Mouse (Mus musculus) CH12.LX (cell line): ENCODE data around the gene Fbxw11. TPM values are rescaled to one million over a fixed set of nuclear protein-coding genes. Genes with fewer than 3 reads are reported as not detected.

Experiments used
- DNase-seq: peaks from one replicate; pipeline ENCODE4 v3.0.0-alpha.2; 2013; ENCODE audit errors: extremely low read depth
- H3K27ac ChIP-seq: 2 replicates; pipeline ENCODE4 v1.5.1; 2012; ENCODE audit warnings: low read depth, mild to moderate bottlenecking, control low read depth, moderate library complexity; ENCODE audit not compliant: insufficient read depth
- H3K27me3 ChIP-seq: replicated peaks from 2 replicates; pipeline ENCODE3; 2012; ENCODE audit warnings: inconsistent platforms
- H3K36me3 ChIP-seq, 2 experiments: replicated peaks in 1 of 2; 2 replicates each; pipeline versions ENCODE3 to v1.6.1; 2012; ENCODE audit warnings: inconsistent platforms in 1 of 2, low read length in 1 of 2, mild to moderate bottlenecking in 1 of 2, mixed read lengths in 1 of 2, moderate library complexity in 1 of 2; ENCODE audit not compliant: control insufficient read depth in 1 of 2, insufficient read depth in 1 of 2
- H3K4me1 ChIP-seq, 2 experiments: 2 replicates each; pipeline ENCODE4 v1.6.1; 2012; ENCODE audit warnings: inconsistent platforms in 1 of 2, moderate library complexity in 1 of 2; ENCODE audit not compliant: insufficient read depth in 2 of 2, control insufficient read depth in 1 of 2
- H3K4me2 ChIP-seq: 2 replicates; pipeline ENCODE4 v1.6.1; 2012; ENCODE audit warnings: low read depth, mild to moderate bottlenecking, control low read depth; ENCODE audit not compliant: poor library complexity, insufficient read depth, severe bottlenecking
- H3K4me3 ChIP-seq, 3 experiments: fragments of 150-350 bp in 1 of 3; sonication (generic) in 1 of 3; replicated peaks in 1 of 3; 2 replicates each; pipeline versions ENCODE3 to v1.5.1; 2011 to 2012; ENCODE audit warnings: low read depth in 2 of 3, low read length in 2 of 3, mild to moderate bottlenecking in 2 of 3, moderate library complexity in 2 of 3, control low read depth in 1 of 3, improper control_type of control experiment in 1 of 3, inconsistent platforms in 1 of 3, mixed read lengths in 1 of 3; ENCODE audit not compliant: poor library complexity in 1 of 3
- H3K79me2 ChIP-seq: replicated peaks from 2 replicates; pipeline ENCODE4 v1.6.1; 2012; ENCODE audit warnings: mild to moderate bottlenecking, moderate library complexity; ENCODE audit not compliant: control insufficient read depth, poor library complexity, insufficient read depth, severe bottlenecking; ENCODE audit errors: extremely low read depth
- H3K9ac ChIP-seq: 2 replicates; pipeline ENCODE4 v1.6.1; 2012; ENCODE audit warnings: low read depth, mild to moderate bottlenecking, control low read depth, moderate library complexity; ENCODE audit not compliant: insufficient read depth
- H3K9me3 ChIP-seq: replicated peaks from 2 replicates; pipeline ENCODE3; 2012; ENCODE audit warnings: low read length, inconsistent platforms, mixed read lengths
- BHLHE40 ChIP-seq: IDR thresholded peaks from 2 replicates; pipeline ENCODE4 v1.6.1; 2011; ENCODE audit warnings: mild to moderate bottlenecking, low read depth, low read length, improper control_type of control experiment
- CHD1 ChIP-seq: IDR thresholded peaks from 2 replicates; pipeline ENCODE4 v1.6.1; 2012; ENCODE audit warnings: low read depth, low read length, improper control_type of control experiment, inconsistent platforms
- CHD2 ChIP-seq: IDR thresholded peaks from 2 replicates; pipeline ENCODE4 v1.6.1; 2011; ENCODE audit warnings: low read length, improper control_type of control experiment
- EP300 ChIP-seq: IDR thresholded peaks from 2 replicates; pipeline ENCODE4 v1.6.1; 2011; ENCODE audit warnings: low read length, improper control_type of control experiment
- ETS1 ChIP-seq: conservative IDR thresholded peaks from 2 replicates; pipeline ENCODE4 v1.6.1; 2012; ENCODE audit warnings: low read depth, mild to moderate bottlenecking, inconsistent platforms, low read length, improper control_type of control experiment, moderate library complexity
- GABPA ChIP-seq: IDR thresholded peaks from 2 replicates; pipeline ENCODE4 v1.6.1; 2012; ENCODE audit warnings: low read depth, low read length, improper control_type of control experiment, inconsistent platforms; ENCODE audit not compliant: insufficient replicate concordance
- JUN ChIP-seq: IDR thresholded peaks from 2 replicates; pipeline ENCODE4 v1.6.1; 2011; ENCODE audit warnings: low read depth, mild to moderate bottlenecking, low read length, improper control_type of control experiment, moderate library complexity; ENCODE audit not compliant: insufficient read depth
- MAZ ChIP-seq: IDR thresholded peaks from 2 replicates; pipeline ENCODE4 v1.6.1; 2012; ENCODE audit warnings: low read depth, mild to moderate bottlenecking, inconsistent platforms, low read length, improper control_type of control experiment, moderate library complexity
- MEF2A ChIP-seq: IDR thresholded peaks from 2 replicates; pipeline ENCODE4 v1.6.1; 2014; ENCODE audit warnings: low read depth, mild to moderate bottlenecking, inconsistent platforms, low read length, improper control_type of control experiment, borderline replicate concordance
- SIN3A ChIP-seq: IDR thresholded peaks from 2 replicates; pipeline ENCODE4 v1.6.1; 2012; ENCODE audit warnings: low read length, improper control_type of control experiment, inconsistent platforms
- TBP ChIP-seq: conservative IDR thresholded peaks from 2 replicates; pipeline ENCODE4 v1.6.1; 2011; ENCODE audit warnings: low read depth, low read length, improper control_type of control experiment
- USF2 ChIP-seq: conservative IDR thresholded peaks from 2 replicates; pipeline ENCODE4 v1.6.1; 2011; ENCODE audit warnings: low read depth, low read length, improper control_type of control experiment
- ZMIZ1 ChIP-seq: IDR thresholded peaks from 2 replicates; pipeline ENCODE4 v1.6.1; 2012; ENCODE audit warnings: low read depth, mild to moderate bottlenecking, inconsistent platforms, low read length, improper control_type of control experiment
- ZNF384 ChIP-seq: IDR thresholded peaks from 2 replicates; pipeline ENCODE4 v1.6.1; 2012; ENCODE audit warnings: low read depth, low read length, improper control_type of control experiment, inconsistent platforms
- dilution Hi-C: fragments of 300-500 bp; cut with MboI; formaldehyde crosslinking; loops from 2 replicates; pipeline ENCODE4 v1.14.3; 2020; ENCODE audit warnings: low sequenced_read_pairs; ENCODE audit not compliant: extremely low pct_unique_long_range_greater_than_20kb, extremely low pct_ligation_motif_present
- in situ Hi-C: fragments of 300-500 bp; cut with MboI; formaldehyde crosslinking; loops from 3 replicates; pipeline ENCODE4 v1.14.3; 2019; ENCODE audit warnings: low sequenced_read_pairs, low pct_ligation_motif_present, low pct_unique_long_range_greater_than_20kb, mixed read lengths
- polyA plus RNA-seq: library from polyadenylated mRNA; unstranded; fragments of >175 nt; gene quantifications from 2 replicates; pipeline ENCODE4 v1.2.1, GENCODE M21; 2012; ENCODE audit warnings: low read depth; ENCODE audit not compliant: insufficient read length
- total RNA-seq, 2 experiments: library from RNA; depleted of rRNA; stranded (reverse); fragments of 300-350 nt in 1 of 2; fragments of >200 nt in 1 of 2; gene quantifications; 2 replicates each; pipeline ENCODE4 v1.2.3; 2012 to 2014

Gene Fbxw11
- total and polyA plus RNA-seq, 3 experiments, result 54.5 to 85.0 (median 58.5) TPM

DNA sequence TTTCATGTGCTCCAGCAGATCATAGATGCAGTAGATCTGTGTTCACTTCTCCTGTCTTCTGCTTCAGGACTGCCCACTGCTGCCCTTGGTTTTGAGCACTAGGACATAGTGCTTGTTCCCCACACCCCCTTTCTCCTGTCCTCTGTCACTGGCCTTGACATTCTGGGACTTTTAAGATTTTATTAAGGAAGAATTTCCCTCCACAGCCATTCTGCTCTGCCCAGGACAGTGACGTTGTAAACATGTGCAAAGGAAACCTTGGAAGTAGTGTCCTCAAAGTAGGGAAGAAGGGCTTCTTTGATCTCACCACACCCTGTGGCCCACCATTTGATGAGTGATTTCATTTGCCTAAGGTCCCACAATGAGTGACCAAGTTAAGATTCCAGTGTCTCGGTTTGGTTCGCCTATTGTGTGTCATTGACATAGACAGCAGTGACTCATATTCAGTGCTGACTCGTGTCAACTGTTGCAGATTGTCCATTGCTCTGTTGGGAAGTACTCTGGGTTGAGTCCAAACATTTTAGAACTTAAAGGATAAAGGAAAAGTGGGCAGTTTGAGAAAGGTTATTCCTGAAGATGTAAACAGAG, 64.0 kb downstream of the Fbxw11 start:
- dilution Hi-C loops, result no loop called here
- Histone ChIP-seq H3K9ac (no peak overlapping the region), H3K9me3 (no peaks in the 10 kb centered on the region), H3K27me3 (no peaks in the 10 kb centered on the region), H3K36me3 (peaks cover 0 to 35% of the 10 kb centered on the region in 2 experiments), H3K4me3 (no peak overlapping the region), H3K79me2 (peaks cover 44% of the 10 kb centered on the region), H3K27ac (no peak overlapping the region), H3K4me1 (peaks cover 21 to 80% of the 10 kb centered on the region in 2 experiments), H3K4me2 (no peak overlapping the region)
- TF ChIP-seq MEF2A (no peak), ZMIZ1 (no peak), SIN3A (no peak), ZNF384 (no peak)
- in situ Hi-C loops, result loop anchor here (5.0 to 10.0 kb wide), 2 partner anchors 84 to 172 kb away; partner anchors contain the start of genes Efcab9 and Stk10
- DNase-seq, result no peak

DNA sequence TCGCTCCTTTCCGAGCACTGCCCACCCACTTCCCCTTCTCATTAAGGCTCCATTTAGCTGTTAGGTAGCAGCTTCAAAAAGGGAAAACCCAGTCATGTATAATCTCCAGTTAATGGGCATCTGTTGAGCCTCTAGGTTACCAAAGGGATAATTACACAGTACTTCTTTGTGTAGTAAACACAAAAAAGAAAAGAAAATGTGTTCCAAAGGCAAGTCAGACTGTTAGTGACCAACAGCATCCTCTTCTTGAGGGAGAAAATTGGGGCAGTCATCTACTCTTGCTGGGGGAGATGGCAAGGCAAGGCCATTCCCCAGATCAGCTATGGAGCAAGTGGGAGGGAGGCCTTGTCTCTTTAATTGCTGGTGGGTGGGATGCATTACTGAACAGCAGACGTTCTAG, 65.0 kb downstream of the Fbxw11 start:
- Histone ChIP-seq H3K36me3 (peaks cover 4 to 45% of the 10 kb centered on the region in 2 experiments), H3K4me3 (no peak overlapping the region), H3K4me2 (peak overlapping the region; percentile 34), H3K9ac (no peak overlapping the region), H3K79me2 (peaks cover 39% of the 10 kb centered on the region), H3K9me3 (no peaks in the 10 kb centered on the region), H3K4me1 (peaks cover 19 to 70% of the 10 kb centered on the region in 2 experiments), H3K27ac (no peak overlapping the region), H3K27me3 (no peaks in the 10 kb centered on the region)
- peak; percentile 68 for DNase-seq
- TF ChIP-seq MEF2A (0 out of 2 replicates have a peak, but pooled peaks have one; percentile 19), CHD2 (no peak), EP300 (0 out of 2 replicates have a peak, but pooled peaks have one; percentile 16), ZNF384 (0 out of 2 replicates have a peak, but pooled peaks have one; percentile 12), ETS1 (no peak)
- dilution Hi-C loops, result no loop called here
- in situ Hi-C loops, result loop anchor here (5.0 to 10.0 kb wide), 2 partner anchors 85 to 173 kb away; partner anchors contain the start of genes Efcab9 and Stk10

DNA sequence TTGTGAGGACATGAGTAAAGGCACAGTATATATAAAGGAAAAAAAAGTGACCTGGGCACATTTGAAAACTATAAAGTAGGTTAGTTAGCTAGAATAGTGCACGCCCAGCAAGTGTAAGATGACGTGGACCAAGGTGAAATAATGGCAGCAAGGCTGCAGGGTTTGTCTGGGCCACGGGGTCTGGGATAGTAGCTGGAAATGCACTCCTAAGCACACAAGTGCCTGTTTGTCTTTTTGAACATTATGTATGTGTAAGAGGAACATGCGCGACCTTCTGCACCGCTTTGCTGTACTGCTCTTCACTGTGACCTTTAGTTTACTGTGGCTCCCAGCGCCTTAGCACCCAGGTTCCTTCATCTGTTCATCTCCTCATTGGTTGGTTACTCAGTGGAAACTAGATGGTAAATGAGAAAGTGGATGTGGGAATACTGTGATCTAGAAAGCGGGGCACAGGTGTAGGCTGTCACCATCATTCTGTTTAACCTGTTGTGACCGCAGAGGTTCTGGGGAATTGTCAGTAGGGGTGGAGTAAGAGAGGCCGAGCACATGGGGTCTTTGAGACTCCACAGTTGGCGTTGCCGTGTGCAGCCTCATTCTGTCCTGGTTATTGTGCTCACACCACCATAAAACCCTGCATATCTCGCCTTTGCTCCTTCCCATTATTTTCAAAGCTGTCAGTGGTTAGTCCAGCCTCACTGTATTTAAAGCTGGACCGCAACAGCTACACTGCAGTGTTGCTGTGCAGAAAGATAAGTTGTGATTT, 66.4 kb downstream of the Fbxw11 start:
- no peak overlapping the region for H3K4me3 ChIP-seq
- DNase-seq, result no peak
- in situ Hi-C loops, result loop anchor here (5.0 to 10.0 kb wide), 2 partner anchors 87 to 174 kb away; partner anchors contain the start of genes Efcab9 and Stk10
- TF ChIP-seq GABPA, result no peak
- no peak for TF ChIP-seq TBP
- no peak for TF ChIP-seq USF2
- no peak for TF ChIP-seq MAZ
- TF ChIP-seq CHD1, result no peak
- TF ChIP-seq BHLHE40, result no peak
- no peak for TF ChIP-seq JUN
- no peaks in the 10 kb centered on the region for H3K27me3 ChIP-seq
- dilution Hi-C loops, result no loop called here
- no peak overlapping the region for H3K4me2 ChIP-seq
- H3K4me1 ChIP-seq, result peaks cover 17 to 56% of the 10 kb centered on the region in 2 experiments
- peaks cover 13 to 54% of the 10 kb centered on the region in 2 experiments for H3K36me3 ChIP-seq
- no peak overlapping the region for H3K9ac ChIP-seq
- peaks cover 34% of the 10 kb centered on the region for H3K79me2 ChIP-seq
- no peaks in the 10 kb centered on the region for H3K9me3 ChIP-seq
- H3K27ac ChIP-seq, result no peak overlapping the region
